Mouse (Mus musculus): Measurements from ENCODE around the gene Wdr19.

DNA sequence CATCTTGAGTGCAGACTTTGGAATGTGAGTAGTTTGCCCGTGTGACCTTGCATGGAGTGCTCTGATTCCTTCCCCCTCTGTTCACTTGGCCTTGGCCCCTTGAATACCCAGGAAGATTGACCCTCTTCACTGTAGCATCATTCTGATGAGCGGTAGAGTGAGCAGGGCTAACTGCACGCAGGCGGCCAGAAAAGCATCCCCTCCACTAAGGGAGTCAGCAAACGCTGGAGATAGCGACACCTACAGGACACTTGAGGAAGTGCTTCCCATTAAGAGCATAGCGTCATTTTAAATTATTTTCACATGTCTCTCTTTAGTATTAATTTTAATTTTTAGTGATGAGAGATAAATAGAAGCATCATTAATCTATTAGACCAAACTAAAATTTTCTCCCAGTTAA is 13.8 kb downstream of the Wdr19 start:
- TF ChIP-seq CTCF (conservative IDR thresholded peaks at IDR 0.05; ENCODE audit: insufficient read depth, insufficient read length, low read depth, low read length) (peak; percentile 90), POLR2A (IDR thresholded peaks at IDR 0.05; ENCODE audit: low read depth, low read length) (no peak)
